ENCODE assay signal across 17 mouse cellular contexts in genomic region chr12:72727021-72727420, GRCm38 (mm10). TPM values are rescaled to one million over a fixed set of nuclear protein-coding genes. Genes with fewer than 3 reads are reported as not detected.
DNase-seq lines count a peak whose midpoint lies in the region; ATAC-seq lines count a peak whose summit lies in the region.
"Had no signal": no experiment of that assay in that cellular context is flagged by ENCODE, and none has a peak within 500 bp of the region (broad histone marks: within the 10 kb centered on the region; RNA-seq: fewer than 3 reads in every experiment).

No protein-coding gene starts in this region.

- DNase-seq in heart, adult 11 months = peak; percentile 46
- DNase-seq in heart, postnatal 25 days (ENCODE audit: low spot score) = no peak
- peak; percentile 78 for DNase-seq in R1 (ENCODE audit: low read depth, low spot score)
- no peak for DNase-seq in left cerebral cortex, postnatal 36 days (ENCODE audit: low spot score in 2 of 2)
- DNase-seq: adrenal gland, postnatal 25 days; B cell, adult 2 months; cerebellum, adult 11 months; cerebellum, adult 18-20 months; cerebellum, adult 8-10 months; cerebellum, adult 9-11 months; cerebellum, postnatal 14 days; cerebellum, postnatal 36 days; embryo, embryonic 11 days had no signal

- ATAC-seq in frontal cortex, adult (ENCODE audit: low TSS enrichment) = no peak
- ATAC-seq: CD4-positive, CD25-positive, alpha-beta regulatory T cell, adult 4 months; forebrain, embryonic 14.5 days; forebrain, embryonic 16.5 days had no signal

- intact Hi-C loops in heart, postnatal 25 days (cut with DNase I) = no loop called here
- intact Hi-C loops in left cerebral cortex, postnatal 36 days (cut with DNase I) = no loop called here

RNA-seq across cellular contexts. Expression of gene Ppm1a, which starts 30.2 kb away (rescaled TPM):
- total RNA-seq in heart, postnatal 25 days (2021) = 100 to 1,000 TPM; 217 to 223 TPM
- 100 to 1,000 TPM; 317 to 347 TPM for total RNA-seq in left cerebral cortex, postnatal 36 days (2021)

Comparison
In these comparisons a context has a peak if more than half of its experiments do, and no peak if none do; other contexts are left out.
1. DNase-seq: peak in heart, adult 11 months (single experiment) and R1 (single experiment); none in heart, postnatal 25 days (single experiment) and left cerebral cortex, postnatal 36 days (0 of 2).